Mouse (Mus musculus) heart, postnatal 0 days (tissue): ENCODE results near the gene Jaml.

Experiments used
- CTCF ChIP-seq: IDR thresholded peaks from 2 replicates; pipeline ENCODE4 v1.5.1; 2016; ENCODE audit warnings: antibody characterized with exemption, control low read depth, low read depth
- EP300 ChIP-seq: IDR thresholded peaks from 2 replicates; pipeline ENCODE4 v1.6.1; 2016; ENCODE audit warnings: antibody characterized with exemption, low read depth

GRCm38 (mm10) chr9:45032261-45032660 is 46.7 kb upstream of the Jaml start:
- TF ChIP-seq CTCF (no peak), EP300 (no peak)
